Mouse (Mus musculus) lung, postnatal 14 days (tissue): ENCODE measurements around the gene Ptges2.

Experiments
- DNase-seq: peaks from one replicate; pipeline ENCODE4 v3.0.0; 2021

Ptges2 gene

GRCm38 (mm10) chr2:32416556-32416955, 20.9 kb downstream of the Ptges2 start:
- DNase-seq: no peak

DNA sequence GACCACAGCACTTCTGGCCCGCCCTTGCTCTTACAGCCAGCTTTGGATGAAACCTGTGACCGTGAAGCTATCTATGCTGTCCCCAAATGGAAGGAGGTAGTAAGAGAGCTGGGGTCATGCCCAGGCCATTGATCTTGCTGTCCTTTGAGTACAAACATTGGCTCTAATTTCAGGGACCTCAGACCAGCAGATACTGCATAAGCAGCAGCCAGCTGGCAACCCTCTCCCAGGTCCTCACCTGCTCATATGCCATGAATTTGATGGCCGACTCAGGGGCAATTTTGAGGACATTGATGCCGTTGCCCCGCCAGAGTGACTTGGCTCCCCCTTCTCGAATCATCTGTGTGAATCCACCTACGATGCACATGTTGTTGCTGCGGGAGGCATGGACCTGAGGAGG, 21.8 kb downstream of the Ptges2 start:
- DNase-seq: no peak

DNA sequence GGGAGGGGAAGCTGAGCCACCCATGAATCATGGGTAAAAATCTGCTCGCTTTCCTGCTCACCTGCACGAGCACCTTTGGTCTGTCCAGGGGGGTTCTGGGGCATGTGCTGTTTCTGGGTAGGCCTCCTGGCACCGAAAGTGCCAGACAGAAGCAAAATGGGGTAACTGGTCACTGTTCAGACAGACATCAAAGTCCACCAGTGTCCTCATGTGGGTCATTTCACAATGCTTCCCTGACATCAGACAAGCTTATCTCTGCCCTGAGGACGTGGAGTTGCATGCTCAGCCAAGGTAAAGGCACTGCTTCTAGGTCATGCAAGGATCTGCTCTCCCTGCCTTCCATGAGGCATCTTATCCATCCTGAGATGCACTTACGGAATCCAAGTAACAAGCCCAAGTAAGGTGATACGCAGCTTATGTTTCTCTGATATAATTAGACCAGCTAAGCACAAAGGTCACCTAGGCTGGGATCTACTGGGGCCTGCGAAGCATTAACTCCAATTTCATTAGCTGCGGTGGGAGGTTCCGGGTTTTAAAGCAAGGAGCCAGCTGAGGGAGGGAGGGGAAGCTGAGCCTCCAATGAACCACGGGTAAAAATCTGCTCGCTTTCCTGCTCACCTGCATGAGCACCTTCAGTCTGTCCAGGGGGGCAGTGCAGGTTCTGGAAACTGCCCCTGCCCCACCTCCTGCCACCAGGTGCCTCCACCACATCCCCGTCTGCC, 22.9 kb downstream of the Ptges2 start:
- no peak for DNase-seq

DNA sequence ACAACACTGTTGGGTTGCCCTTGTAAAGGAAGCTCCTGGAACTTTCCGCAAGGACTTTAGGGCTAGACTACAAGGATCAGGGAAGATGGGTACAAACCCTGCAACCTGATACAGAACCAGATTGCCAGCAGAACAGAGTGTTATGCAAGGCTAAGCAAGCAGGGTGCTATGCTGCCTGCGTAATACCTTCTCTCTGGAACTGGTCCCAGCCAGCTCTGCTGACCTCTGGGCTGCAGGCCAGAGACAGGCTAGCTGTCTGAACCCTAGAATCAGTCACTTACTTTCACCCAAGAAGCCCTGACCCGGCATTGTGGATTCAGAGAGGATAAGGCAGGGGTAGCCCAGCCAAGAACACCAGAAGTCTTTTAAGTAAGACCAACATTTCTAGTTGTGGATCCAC, 23.7 kb downstream of the Ptges2 start:
- DNase-seq: peak; percentile 74

DNA sequence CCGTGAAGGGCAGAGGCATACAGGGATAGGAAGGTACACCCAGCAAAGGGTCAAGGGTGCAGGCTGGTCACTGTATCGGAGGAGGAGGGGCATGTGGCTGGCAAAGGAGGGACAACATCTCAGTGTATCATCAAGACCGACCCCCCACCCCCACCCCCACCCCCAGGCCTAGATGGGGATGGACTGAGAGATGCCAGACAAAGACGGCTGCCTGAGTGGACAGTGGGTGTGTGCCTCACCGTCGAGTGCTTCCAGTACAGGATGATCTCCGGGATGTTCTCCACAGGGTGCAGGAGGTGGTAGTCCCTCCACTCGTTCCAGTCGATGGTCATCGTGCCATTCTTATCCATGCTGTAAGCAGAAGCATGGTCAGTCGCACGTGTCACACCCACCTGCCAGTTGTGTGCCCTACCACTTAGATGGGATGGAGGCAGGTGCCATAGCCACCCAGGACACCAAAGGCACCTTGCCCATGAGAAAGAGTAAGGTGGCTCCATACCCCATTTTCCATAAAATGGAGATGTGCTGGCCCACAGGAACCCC, 24.4 kb downstream of the Ptges2 start:
- no peak for DNase-seq

DNA sequence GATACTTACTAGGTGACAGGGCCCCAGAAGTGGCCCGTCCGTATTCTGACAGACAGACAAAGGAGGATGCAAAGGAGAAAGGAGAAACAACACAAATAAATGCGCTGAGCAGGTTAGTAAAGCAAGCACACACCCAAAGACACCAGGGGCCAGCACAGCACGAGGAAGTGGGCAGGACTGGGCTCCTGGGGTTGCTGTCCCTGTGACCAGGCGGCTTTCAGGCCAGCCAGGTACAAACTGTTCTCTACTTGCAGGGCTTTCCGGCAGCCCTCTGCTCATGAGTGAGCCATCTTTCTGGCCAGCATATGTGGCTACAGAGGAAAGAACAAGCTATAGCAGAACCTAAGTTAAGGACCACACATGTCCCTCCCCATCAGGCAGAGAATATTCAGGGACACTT, 25.0 kb downstream of the Ptges2 start:
- DNase-seq: no peak

GRCm38 (mm10) chr2:32421851-32422251, 26.2 kb downstream of the Ptges2 start:
- no peak for DNase-seq

GRCm38 (mm10) chr2:32423481-32424331, 28.0 kb downstream of the Ptges2 start:
- peak; percentile 68 for DNase-seq

DNA sequence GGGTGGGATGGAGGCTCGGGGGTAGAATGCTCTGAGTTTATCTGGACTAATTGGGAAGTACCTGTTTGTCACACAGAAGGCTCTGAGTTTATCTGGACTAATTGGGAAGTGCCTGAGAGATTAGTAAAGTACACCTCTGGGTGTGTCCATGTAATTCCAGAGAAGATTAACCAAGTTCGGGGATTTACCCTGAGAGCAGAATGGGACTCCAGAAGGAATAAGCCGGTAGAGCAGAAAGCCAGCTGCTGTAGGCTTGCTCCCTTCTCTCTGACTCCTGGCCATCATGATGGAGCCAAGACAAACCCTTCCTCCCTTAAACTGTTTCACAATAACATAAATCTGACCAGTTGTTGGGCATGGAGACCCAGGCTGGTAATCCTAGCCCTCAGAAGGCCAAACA, 29.1 kb downstream of the Ptges2 start:
- DNase-seq: no peak

DNA sequence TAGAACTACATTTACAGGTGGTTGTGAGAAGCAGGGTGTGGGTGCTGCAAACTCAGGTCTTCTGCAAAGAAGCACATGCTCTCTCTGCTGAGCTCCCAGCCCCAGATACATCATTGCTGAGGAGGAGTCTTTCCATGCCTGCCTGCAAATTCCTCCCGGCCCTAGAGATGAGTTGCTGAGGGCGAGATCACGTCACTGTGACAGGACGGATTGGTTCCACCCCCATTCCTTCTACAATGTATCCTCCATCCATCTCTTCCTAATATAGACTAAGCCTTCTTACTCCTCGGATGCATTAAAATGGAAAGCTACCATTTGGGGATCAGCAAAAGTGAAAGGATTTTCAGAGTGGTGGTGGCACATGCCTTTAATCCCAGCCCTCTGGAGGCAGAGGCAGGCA, 29.9 kb downstream of the Ptges2 start:
- no peak for DNase-seq

DNA sequence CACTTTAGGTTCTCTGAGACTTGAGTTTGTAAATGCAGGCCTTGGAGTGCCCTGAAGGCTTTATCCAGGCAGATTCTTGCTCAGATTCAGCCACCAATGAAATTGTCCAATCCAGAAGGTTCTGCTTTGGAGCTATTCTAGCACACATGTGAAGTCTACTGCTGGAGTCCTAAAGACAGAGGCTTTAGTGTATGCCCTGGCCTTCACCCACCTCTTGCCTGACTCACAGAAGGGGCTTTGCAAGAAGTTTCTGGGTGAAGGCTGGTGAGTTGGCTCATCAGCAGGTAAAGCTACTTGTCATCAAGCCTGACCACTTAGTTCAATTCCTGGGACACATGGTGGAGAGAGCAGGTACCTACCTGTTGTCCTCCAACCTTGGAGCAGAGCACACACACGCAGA, 30.4 kb downstream of the Ptges2 start:
- DNase-seq: no peak

DNA sequence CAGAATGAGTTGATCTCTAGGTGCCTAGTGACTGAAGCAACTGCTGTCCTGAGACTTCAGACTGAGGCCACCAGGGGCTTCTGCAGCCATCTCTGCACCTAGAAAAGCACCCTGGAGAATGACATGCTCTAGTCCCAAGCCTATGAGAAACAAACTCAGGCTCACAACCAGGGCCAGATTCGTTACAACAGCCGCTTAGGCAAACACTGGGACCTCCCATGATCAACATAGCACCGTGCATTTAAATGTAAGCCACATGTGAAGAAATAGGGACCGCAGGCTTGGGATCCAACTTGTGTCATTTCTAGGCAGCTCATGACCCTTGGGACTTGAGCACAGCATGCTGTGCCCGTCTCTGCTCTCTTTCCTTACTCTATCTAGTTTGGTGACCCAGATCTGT, 32.0 kb downstream of the Ptges2 start:
- no peak for DNase-seq

DNA sequence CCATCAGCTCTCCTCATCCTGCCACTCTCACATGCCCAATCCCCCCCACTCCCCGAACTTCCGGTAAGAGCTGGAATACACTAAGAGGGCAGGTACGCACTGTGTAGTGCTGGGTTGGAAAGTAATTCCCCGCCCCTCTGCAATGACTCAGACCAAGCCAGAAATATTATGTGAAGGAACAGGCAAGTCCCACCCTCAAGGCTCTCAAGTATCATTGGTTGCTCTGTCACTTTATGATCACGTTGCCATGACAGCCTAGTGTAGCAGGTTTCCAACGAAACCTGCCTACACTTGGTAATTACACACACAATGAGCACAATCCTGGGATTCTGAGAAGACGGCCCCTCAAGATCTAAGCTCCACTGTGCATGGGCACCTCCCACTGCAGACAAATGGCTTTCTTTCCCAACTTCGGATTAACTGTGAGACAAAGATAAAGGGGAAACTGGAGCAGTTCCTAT, 32.6 kb downstream of the Ptges2 start:
- DNase-seq: peak; percentile 26

DNA sequence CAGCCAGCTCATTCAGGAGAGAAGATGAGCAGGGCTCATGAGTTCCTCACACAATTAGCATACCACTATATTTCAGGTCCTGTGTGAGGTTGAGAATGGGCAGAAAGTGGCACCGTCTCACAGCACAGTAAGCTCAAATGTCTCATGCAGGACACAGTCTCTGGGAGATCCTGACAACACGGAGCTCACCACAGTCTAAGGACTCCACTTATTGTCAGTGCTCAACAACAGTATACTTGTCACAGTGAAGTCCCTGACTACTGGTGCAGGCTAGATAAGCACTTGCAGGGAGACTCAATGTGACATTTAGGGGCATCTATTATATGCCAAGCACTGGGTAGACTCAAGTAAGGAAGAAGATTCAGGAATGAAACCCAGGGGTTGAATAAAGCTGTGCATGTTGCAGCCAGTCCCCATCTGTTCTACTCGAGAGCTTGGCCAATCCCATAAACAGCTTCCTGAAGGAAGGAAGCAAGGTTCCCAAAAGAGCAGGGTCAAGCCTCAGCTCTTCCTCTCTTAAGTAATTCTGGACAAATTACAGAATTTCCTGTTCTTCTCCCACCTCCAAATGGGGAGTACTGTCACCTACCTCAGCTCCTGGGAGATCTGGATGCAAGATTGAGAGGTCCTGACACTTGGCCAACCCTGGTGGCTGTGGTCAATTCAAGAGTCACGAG, 33.7 kb downstream of the Ptges2 start:
- DNase-seq: no peak

DNA sequence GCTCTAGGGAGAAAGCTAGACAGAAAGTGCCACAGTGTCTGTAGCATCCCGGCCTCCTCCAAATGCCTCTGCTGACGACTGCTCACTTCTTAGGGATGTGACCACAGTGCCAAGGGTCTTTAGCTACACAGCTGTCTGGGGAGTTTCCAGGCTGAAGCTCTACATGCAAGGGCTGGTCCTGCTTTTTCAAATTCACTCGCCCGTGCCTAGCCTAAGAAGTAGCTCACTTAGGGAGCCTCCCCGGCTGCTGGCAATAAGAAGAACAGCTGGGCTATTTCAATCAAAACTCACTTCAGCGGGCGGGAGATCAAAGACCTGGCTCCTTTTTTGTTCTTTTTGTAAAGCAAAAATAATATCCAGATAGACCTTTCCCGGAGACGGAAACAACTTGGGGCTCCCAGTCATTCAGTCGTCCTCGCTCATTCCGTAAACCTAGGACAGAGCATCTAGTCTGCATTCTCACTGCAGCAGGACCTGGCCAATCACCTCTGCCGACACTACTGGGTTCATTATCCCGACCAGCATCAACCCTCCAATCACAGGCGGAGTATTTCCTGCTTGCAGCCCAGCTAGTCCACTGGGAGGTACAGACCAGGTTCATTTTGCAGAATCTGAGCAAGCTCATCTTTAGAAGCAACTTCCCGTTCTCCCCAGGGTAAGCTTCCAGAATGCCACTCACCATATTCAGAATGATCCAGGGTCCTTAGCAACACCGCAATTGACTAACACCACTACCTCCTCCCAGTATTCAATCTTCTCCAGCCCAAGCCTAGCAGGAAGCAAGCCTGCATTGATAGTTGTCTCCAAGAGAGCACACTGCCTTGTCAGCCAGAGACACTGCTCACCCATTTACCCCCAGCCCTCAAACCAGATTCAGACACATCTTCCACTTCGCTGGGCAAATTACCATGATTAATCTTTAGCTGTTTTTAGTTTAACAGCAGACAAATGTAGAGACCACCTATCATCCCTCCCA, 35.3 kb downstream of the Ptges2 start:
- DNase-seq: peak; percentile 51

- peak; percentile 57 for DNase-seq
Observed at GRCm38 (mm10) chr2:32436686-32437372, 41.1 kb downstream of the Ptges2 start.

DNA sequence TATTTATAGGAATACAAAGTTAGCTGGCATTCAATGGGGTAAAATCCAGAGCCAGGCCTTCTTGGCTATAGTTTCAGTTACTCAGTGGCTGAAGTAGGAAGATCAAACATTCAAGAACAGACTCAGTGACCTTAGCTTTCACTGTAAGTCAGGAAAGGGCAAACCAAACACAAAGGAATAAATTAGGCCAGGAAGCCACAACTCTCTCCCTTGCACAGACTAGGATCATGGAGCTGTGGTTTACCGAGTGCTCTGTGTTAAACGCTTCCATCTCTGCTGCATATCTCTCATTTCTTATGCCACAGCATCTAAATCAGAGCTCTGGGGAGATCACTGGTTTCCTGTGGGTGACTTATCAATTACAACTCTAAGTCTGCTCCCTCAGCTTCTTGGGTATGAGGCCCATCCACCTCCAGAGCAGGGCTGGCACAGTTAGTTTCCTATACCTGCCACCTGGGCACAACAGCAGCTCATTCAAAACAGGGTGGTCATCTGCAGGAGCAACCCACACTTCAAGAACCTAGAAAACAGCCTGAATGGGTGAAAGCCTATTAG, 42.0 kb downstream of the Ptges2 start:
- no peak for DNase-seq

DNA sequence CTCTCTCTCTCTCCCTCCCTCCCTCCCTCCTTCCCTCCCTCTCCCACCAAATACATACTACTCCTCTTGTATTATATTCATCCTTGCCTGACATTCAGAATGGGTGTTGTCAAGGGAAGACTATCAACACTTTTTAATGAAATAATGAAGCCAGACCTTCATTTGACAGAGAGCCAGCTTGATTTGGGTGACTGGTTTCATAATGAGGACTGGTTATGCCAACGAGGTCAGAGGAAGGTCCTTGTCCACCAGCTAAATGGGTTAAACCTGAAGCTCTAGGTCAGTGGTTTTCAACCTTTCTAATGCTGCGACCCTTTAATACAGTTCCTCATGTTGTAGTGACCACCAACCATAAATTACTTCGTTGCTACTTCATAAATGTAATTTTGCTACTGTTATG, 43.0 kb downstream of the Ptges2 start:
- DNase-seq: no peak

DNA sequence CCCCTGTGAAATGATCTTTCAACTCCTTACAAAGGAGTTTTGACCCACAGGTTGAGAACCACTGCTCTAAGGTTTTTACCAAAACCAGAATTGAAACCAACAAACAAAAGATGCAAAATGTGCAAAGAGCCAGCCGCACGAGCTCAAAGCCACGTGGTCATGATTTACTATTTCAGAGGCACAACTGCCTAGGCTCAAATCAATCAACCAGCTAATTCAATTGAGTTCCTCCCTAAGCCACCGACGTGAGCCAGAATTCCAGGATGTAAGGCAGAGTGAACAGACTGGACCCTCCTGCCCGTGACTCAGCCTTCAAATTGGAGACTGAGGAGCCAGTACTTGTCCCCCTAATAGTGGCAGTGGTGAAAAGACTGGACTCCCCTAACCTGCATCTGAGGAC, 43.5 kb downstream of the Ptges2 start:
- no peak for DNase-seq

GRCm38 (mm10) chr2:32440164-32440563, 44.5 kb downstream of the Ptges2 start:
- no peak for DNase-seq

DNA sequence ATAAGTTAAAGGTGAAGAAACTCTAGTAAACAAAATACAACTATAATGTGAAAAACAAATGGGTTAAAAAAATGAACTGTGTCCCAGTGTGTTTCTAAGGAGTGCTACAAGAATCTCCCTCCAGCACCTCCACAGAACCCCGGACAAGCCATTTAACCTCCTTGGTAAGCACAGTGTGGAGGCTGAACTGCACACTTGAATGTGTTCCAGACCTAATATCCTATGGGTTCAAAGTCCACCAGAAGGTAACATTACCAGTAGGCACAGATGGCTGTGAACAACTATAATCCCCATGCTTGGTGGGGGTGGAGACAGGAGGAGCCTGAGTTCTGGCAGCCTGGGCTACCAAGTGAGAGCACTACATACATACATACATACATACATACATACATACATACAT, 44.9 kb downstream of the Ptges2 start:
- no peak for DNase-seq
